Mouse (Mus musculus) midbrain, embryonic 11.5 days (tissue): Measurements from ENCODE around the gene Nos2. TPM values are rescaled to one million over a fixed set of nuclear protein-coding genes. Genes with fewer than 3 reads are reported as not detected.

Source experiments
- ATAC-seq: fragments of 200-750 bp; cut with Nextera tagmentation; 2 replicates; pipeline ENCODE4 v1.8.0; 2017; ENCODE audit warnings: moderate TSS enrichment, moderate library complexity; ENCODE audit not compliant: low FRiP score
- DNase-seq: peaks from one replicate; pipeline ENCODE4 v3.0.0; 2015; ENCODE audit warnings: low spot score; ENCODE audit errors: missing footprints
- H3K27ac ChIP-seq: fragments of 300-500 bp; sonication (generic); 2 replicates; pipeline ENCODE4 v1.5.1; 2014; ENCODE audit warnings: low read depth, low read length
- H3K27me3 ChIP-seq: fragments of 300-500 bp; sonication (generic); 2 replicates; pipeline ENCODE4 v1.6.1; 2014; ENCODE audit warnings: mild to moderate bottlenecking, low read length, moderate library complexity, mixed read lengths; ENCODE audit not compliant: control insufficient read depth, insufficient read depth
- H3K36me3 ChIP-seq: fragments of 300-500 bp; sonication (generic); 2 replicates; pipeline ENCODE4 v1.6.1; 2014; ENCODE audit warnings: mild to moderate bottlenecking, low read length, moderate library complexity, mixed read lengths; ENCODE audit not compliant: control insufficient read depth, insufficient read depth
- H3K4me1 ChIP-seq: fragments of 300-500 bp; sonication (generic); 2 replicates; pipeline ENCODE4 v1.6.1; 2014; ENCODE audit warnings: low read length; ENCODE audit not compliant: control insufficient read depth, insufficient read depth
- H3K4me2 ChIP-seq: fragments of 300-500 bp; sonication (generic); 2 replicates; pipeline ENCODE4 v1.6.1; 2014; ENCODE audit warnings: mild to moderate bottlenecking, moderate library complexity
- H3K4me3 ChIP-seq: fragments of 300-500 bp; sonication (generic); 2 replicates; pipeline ENCODE4 v1.5.1; 2014; ENCODE audit warnings: low read depth, low read length
- H3K9ac ChIP-seq: fragments of 300-500 bp; sonication (generic); 2 replicates; pipeline ENCODE4 v1.6.1; 2014; ENCODE audit warnings: low read length
- H3K9me3 ChIP-seq: fragments of 300-500 bp; sonication (generic); 2 replicates; pipeline ENCODE4 v1.6.1; 2016; ENCODE audit warnings: low read length; ENCODE audit not compliant: control insufficient read depth
- WGBS: fragments of 180-500 bp; shearing (Covaris S2); extraction: QIAGEN DNeasy Blood & Tissue Kit; methylation state at CpG from one replicate; pipeline ENCODE4 v1.1.7; 2014; 5-methylcytosine and 5-hydroxymethylcytosine counted together
- polyA plus RNA-seq: library from polyadenylated mRNA; unstranded; fragments of >200 nt; fragmentation: Nextera tagmentation; extraction: Ambion mirVana; gene quantifications from 2 replicates; pipeline ENCODE4 v1.2.1, GENCODE M21; 2014

Nos2 gene
- 0.64 and 0.69 TPM in 2 replicates for polyA plus RNA-seq

- H3K27ac ChIP-seq = no peak within 1 kb of the TSS
- H3K9me3 ChIP-seq = no peaks in the 10 kb centered on the region
- DNase-seq = no peak
- WGBS = 61% methylated on average over 6 of the region's 6 CpGs
- ATAC-seq = no peak
- no peak within 1 kb of the TSS for H3K4me3 ChIP-seq
- peaks cover 6% of the 10 kb centered on the region for H3K4me1 ChIP-seq
- no peaks in the 10 kb centered on the region for H3K36me3 ChIP-seq
- peaks cover 24% of the 10 kb centered on the region for H3K27me3 ChIP-seq
- H3K4me2 ChIP-seq = no peak within 1 kb of the TSS
- H3K9ac ChIP-seq = no peak within 1 kb of the TSS
These were observed at the start of gene Nos2 for GRCm38 (mm10) chr11:78920411-78920939. TSS of gene Nos2 (plus strand) at chr11:78920787.

GRCm38 (mm10) chr11:78870891-78871290 lies 49.7 kb upstream of the Nos2 start:
- 84% methylated on average over 4 of the region's 4 CpGs for WGBS
- H3K27me3 ChIP-seq = no peaks in the 10 kb centered on the region

GRCm38 (mm10) chr11:78872782-78873181 lies 47.8 kb upstream of the Nos2 start:
- Histone ChIP-seq H3K4me3 (no peak overlapping the region), H3K27ac (no peak overlapping the region), H3K4me2 (no peak overlapping the region), H3K27me3 (no peaks in the 10 kb centered on the region), H3K9me3 (no peaks in the 10 kb centered on the region), H3K36me3 (no peaks in the 10 kb centered on the region), H3K4me1 (no peaks in the 10 kb centered on the region), H3K9ac (no peak overlapping the region)
- no peak for DNase-seq
- WGBS = 71% methylated on average over 2 of the region's 2 CpGs
- no peak for ATAC-seq

More at GRCm38 (mm10) chr11:78870891-78871290, 49.7 kb upstream of the Nos2 start:
- Histone ChIP-seq H3K4me2 (no peak overlapping the region), H3K27ac (no peak overlapping the region), H3K4me1 (no peaks in the 10 kb centered on the region), H3K9me3 (no peaks in the 10 kb centered on the region), H3K9ac (no peak overlapping the region), H3K36me3 (no peaks in the 10 kb centered on the region), H3K4me3 (no peak overlapping the region)
- no peak for ATAC-seq
- peak; percentile 45 for DNase-seq

- WGBS = 90% methylated on average over 3 of the region's 3 CpGs
These were observed 40.9 kb upstream of the Nos2 start for GRCm38 (mm10) chr11:78879727-78880126.

GRCm38 (mm10) chr11:78886693-78887092 lies 33.9 kb upstream of the Nos2 start:
- Histone ChIP-seq H3K4me2 (no peak overlapping the region), H3K4me1 (peaks cover 17% of the 10 kb centered on the region), H3K9ac (no peak overlapping the region), H3K9me3 (no peaks in the 10 kb centered on the region), H3K27ac (peak overlapping the region; percentile 94), H3K27me3 (no peaks in the 10 kb centered on the region), H3K4me3 (no peak overlapping the region), H3K36me3 (no peaks in the 10 kb centered on the region)
- WGBS = 14% methylated on average over 1 of the region's 1 CpGs
- ATAC-seq (peak; percentile 72), DNase-seq (peak; percentile 91)

More at GRCm38 (mm10) chr11:78879727-78880126, 40.9 kb upstream of the Nos2 start:
- Histone ChIP-seq H3K9ac (no peak overlapping the region), H3K4me2 (no peak overlapping the region), H3K9me3 (no peaks in the 10 kb centered on the region), H3K4me3 (no peak overlapping the region), H3K4me1 (no peaks in the 10 kb centered on the region), H3K27me3 (no peaks in the 10 kb centered on the region), H3K27ac (no peak overlapping the region), H3K36me3 (no peaks in the 10 kb centered on the region)
- ATAC-seq = no peak
- peak; percentile 2 for DNase-seq

GRCm38 (mm10) chr11:78887102-78887971 lies 33.2 kb upstream of the Nos2 start:
- H3K27ac ChIP-seq = peak overlapping the region; percentile 94
- peak; percentile 87 for ATAC-seq
- DNase-seq = peak; percentile 96
- H3K27me3 ChIP-seq = no peaks in the 10 kb centered on the region
- no peaks in the 10 kb centered on the region for H3K36me3 ChIP-seq
- H3K4me3 ChIP-seq = no peak overlapping the region
- 15% methylated on average over 9 of the region's 9 CpGs for WGBS
- peak overlapping the region; percentile 15; the same call in 1 of the 2 replicates for H3K4me2 ChIP-seq
- no peaks in the 10 kb centered on the region for H3K9me3 ChIP-seq
- H3K4me1 ChIP-seq = peaks cover 17% of the 10 kb centered on the region
- H3K9ac ChIP-seq = peak overlapping the region; percentile 47

GRCm38 (mm10) chr11:78889156-78889555 lies 31.4 kb upstream of the Nos2 start:
- WGBS = 87% methylated on average over 4 of the region's 4 CpGs
- H3K4me3 ChIP-seq = no peak overlapping the region
- no peak overlapping the region for H3K4me2 ChIP-seq
- no peaks in the 10 kb centered on the region for H3K27me3 ChIP-seq
- ATAC-seq (no peak), DNase-seq (peak; percentile 79)
- H3K9ac ChIP-seq = no peak overlapping the region
- no peak overlapping the region for H3K27ac ChIP-seq
- H3K9me3 ChIP-seq = no peaks in the 10 kb centered on the region
- peaks cover 17% of the 10 kb centered on the region for H3K4me1 ChIP-seq
- H3K36me3 ChIP-seq = no peaks in the 10 kb centered on the region

GRCm38 (mm10) chr11:78896357-78897123 lies 24.0 kb upstream of the Nos2 start:
- Histone ChIP-seq H3K9ac (no peak overlapping the region), H3K4me2 (no peak overlapping the region), H3K27me3 (no peaks in the 10 kb centered on the region), H3K36me3 (no peaks in the 10 kb centered on the region), H3K27ac (no peak overlapping the region), H3K4me1 (no peaks in the 10 kb centered on the region), H3K4me3 (no peak overlapping the region), H3K9me3 (no peaks in the 10 kb centered on the region)
- ATAC-seq = no peak
- 74% methylated on average over 7 of the region's 7 CpGs for WGBS
- peak; percentile 90 for DNase-seq
